Mouse (Mus musculus) frontal cortex, postnatal 14 days (tissue): ENCODE results near the gene Slc25a17.

Experiments
- DNase-seq, 2 experiments: peaks; one replicate each; pipeline ENCODE4 v3.0.0; 2022; ENCODE audit warnings: low spot score in 2 of 2

The Slc25a17 gene

GRCm38 (mm10) chr15:81355146-81355761 is 5.4 kb downstream of the Slc25a17 start:
- DNase-seq, result no peak

GRCm38 (mm10) chr15:81352638-81353037 is 8.0 kb downstream of the Slc25a17 start:
- no peak for DNase-seq

GRCm38 (mm10) chr15:81350401-81350800 is 10.2 kb downstream of the Slc25a17 start:
- no peak for DNase-seq

- DNase-seq, result no peak
Measured at GRCm38 (mm10) chr15:81348366-81348765, 12.2 kb downstream of the Slc25a17 start.

GRCm38 (mm10) chr15:81347466-81347865 is 13.1 kb downstream of the Slc25a17 start:
- no peak for DNase-seq

GRCm38 (mm10) chr15:81341426-81341825 is 19.2 kb downstream of the Slc25a17 start:
- DNase-seq, result no peak

GRCm38 (mm10) chr15:81339158-81339557 is 21.5 kb downstream of the Slc25a17 start:
- DNase-seq, result no peak

- DNase-seq, result no peak
Measured at GRCm38 (mm10) chr15:81336466-81336865, 24.1 kb downstream of the Slc25a17 start.

- no peak for DNase-seq
Measured at GRCm38 (mm10) chr15:81332517-81332916, 28.1 kb downstream of the Slc25a17 start.

- no peak for DNase-seq
Measured at GRCm38 (mm10) chr15:81330816-81331433, 29.7 kb downstream of the Slc25a17 start.

GRCm38 (mm10) chr15:81329721-81330369 is 30.8 kb downstream of the Slc25a17 start:
- DNase-seq, result no peak

GRCm38 (mm10) chr15:81327501-81327900 is 33.1 kb downstream of the Slc25a17 start:
- no peak for DNase-seq

- no peak for DNase-seq
Measured at GRCm38 (mm10) chr15:81324979-81325378, 35.6 kb downstream of the Slc25a17 start.

GRCm38 (mm10) chr15:81320137-81320536 is 40.5 kb downstream of the Slc25a17 start:
- no peak for DNase-seq

- DNase-seq, result no peak
Measured at GRCm38 (mm10) chr15:81319462-81319861, 41.1 kb downstream of the Slc25a17 start.

GRCm38 (mm10) chr15:81313928-81314327 is 46.7 kb downstream of the Slc25a17 start:
- no peak for DNase-seq

GRCm38 (mm10) chr15:81311026-81311425 is 49.6 kb downstream of the Slc25a17 start:
- DNase-seq, result no peak

GRCm38 (mm10) chr15:81310353-81310752 is 50.3 kb downstream of the Slc25a17 start:
- DNase-seq, result no peak

- DNase-seq, result no peak
Measured at GRCm38 (mm10) chr15:81308038-81308437, 52.6 kb downstream of the Slc25a17 start.

- no peak for DNase-seq
Measured at GRCm38 (mm10) chr15:81306501-81306900, 54.1 kb downstream of the Slc25a17 start.

GRCm38 (mm10) chr15:81305035-81305434 is 55.6 kb downstream of the Slc25a17 start:
- no peak for DNase-seq

- DNase-seq, result no peak
Measured at GRCm38 (mm10) chr15:81304006-81304405, 56.6 kb downstream of the Slc25a17 start.

- no peak for DNase-seq
Measured at GRCm38 (mm10) chr15:81302151-81302808, 58.3 kb downstream of the Slc25a17 start.
